Mouse (Mus musculus): ENCODE measurements around the gene Nme7.

DNA sequence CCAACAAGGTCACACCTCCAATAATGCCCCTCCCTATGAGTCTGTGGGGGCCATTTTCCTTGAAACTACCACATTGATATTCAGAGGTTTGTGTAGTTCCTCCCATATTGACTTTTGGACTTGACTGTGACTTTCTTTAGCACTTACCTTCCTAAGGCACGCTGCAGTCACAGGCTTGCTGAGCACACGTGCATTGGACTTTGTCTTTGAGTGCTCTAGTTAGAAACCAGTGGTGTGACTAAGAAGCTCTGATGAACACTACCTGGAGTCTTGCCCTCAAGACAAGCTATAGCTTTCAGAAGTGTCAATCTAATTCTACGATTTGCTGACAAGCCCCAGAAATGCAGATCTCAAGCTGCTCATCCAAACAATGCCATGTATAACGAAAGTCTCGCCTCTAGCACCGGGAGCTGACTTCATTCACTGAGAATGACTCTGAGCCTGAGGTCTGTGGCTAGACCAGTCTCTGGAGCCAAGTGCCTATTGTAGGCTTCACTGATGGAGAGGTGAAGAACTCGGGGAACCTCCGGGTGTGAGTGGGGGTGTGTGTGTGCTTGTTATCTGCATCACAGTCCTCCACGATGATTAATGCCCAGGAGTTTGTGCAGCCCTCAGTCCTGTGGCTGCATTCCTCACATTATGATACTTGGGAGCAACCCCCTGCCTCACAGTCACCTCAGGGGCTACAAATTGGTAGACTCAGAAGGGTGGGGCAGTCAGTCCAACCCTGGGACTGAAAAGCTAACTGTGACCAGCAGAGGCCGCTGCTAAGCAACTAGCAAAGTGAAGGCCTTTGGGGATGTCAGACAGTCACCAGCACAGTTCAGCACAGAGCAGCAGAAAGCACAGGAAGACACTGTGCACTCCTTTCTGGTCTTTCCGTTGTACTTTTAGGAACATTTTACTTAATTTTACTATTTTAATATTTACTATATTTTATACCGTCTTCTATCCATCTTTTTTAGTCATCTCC lies 62.5 kb downstream of the Nme7 start:
- peak; percentile 82 for TF ChIP-seq CTCF (IDR thresholded peaks at IDR 0.05; ENCODE audit: borderline replicate concordance, insufficient read depth, low read depth, low read length)
- TF ChIP-seq POLR2A (IDR thresholded peaks at IDR 0.05; ENCODE audit: borderline replicate concordance, insufficient read depth, low read length), result no peak
